Mouse (Mus musculus) layer of hippocampus, adult 2 months (tissue): ENCODE measurements around the gene Mapk10. TPM values are rescaled to one million over a fixed set of nuclear protein-coding genes. Genes with fewer than 3 reads are reported as not detected.
A peak's percentile ranks its signal among the peaks of the same experiment; 100 is the strongest.

ENCODE experiments used
- DNase-seq, 2 experiments: peaks; one replicate each; pipeline ENCODE4 v3.0.0; 2022; ENCODE audit warnings: low spot score in 2 of 2
- H3K27ac ChIP-seq: fragments of 200-600 bp; 2 replicates; pipeline ENCODE4 v1.8.1; 2022
- H3K4me3 ChIP-seq: fragments of 200-600 bp; 2 replicates; pipeline ENCODE4 v1.8.1; 2022; ENCODE audit warnings: mild to moderate bottlenecking
- CTCF ChIP-seq: fragments of 200-600 bp; conservative IDR thresholded peaks from 2 replicates; pipeline ENCODE4 v1.8.1; 2022; ENCODE audit warnings: antibody characterized with exemption, mild to moderate bottlenecking, moderate library complexity
- total RNA-seq, 2 experiments: library from RNA; stranded (reverse); gene quantifications; 2 replicates each; pipeline ENCODE4 v1.2.3; 2021

The Mapk10 gene
- total RNA-seq, 2 experiments from 2014 or later = 470 to 471 TPM

- no peak for TF ChIP-seq CTCF
- Histone ChIP-seq H3K27ac (peak overlapping the region; percentile 39; the same call in 1 of the 2 replicates), H3K4me3 (no peak overlapping the region)
- DNase-seq = no peak
Measured at GRCm38 (mm10) chr5:103193700-103194099, 17.4 kb downstream of the Mapk10 start.

- Histone ChIP-seq H3K27ac (peak overlapping the region; percentile 73), H3K4me3 (no peak overlapping the region)
- DNase-seq = no peak
- TF ChIP-seq CTCF = no peak
Measured at GRCm38 (mm10) chr5:103191577-103191976, 19.6 kb downstream of the Mapk10 start.

GRCm38 (mm10) chr5:103184256-103184655, 26.9 kb downstream of the Mapk10 start:
- H3K4me3 ChIP-seq = no peak overlapping the region
- no peak for TF ChIP-seq CTCF
- DNase-seq = no peak
- H3K27ac ChIP-seq = 0 out of 2 replicates have a peak overlapping the region, but pooled peaks have one; percentile 7

DNA sequence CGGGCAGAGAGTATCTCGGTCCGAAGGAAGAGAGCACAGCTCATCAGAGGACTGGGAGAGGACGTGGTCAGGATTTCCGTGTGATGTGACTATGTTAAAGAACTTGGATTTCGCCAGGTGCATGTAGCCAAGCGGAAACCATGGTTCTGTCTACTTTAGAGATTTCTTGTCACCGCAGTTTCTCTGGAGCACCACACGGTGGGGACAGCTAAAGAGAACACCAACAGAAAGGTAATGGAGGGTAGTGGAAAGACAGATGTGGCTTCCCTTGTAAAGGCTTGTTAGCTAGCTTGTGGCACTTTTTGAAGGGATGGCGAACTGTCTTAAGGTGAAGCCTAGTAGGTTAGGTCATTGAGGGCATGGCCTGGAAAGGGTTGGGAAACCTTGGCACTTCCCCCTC, 29.5 kb downstream of the Mapk10 start:
- Histone ChIP-seq H3K27ac (no peak overlapping the region), H3K4me3 (no peak overlapping the region)
- no peak for DNase-seq
- no peak for TF ChIP-seq CTCF

- TF ChIP-seq CTCF = no peak
- DNase-seq = peak in 1 of 2 experiments; percentile 66
- H3K27ac ChIP-seq = peak overlapping the region; percentile 83
- no peak overlapping the region; the same call in 1 of the 2 replicates for H3K4me3 ChIP-seq
Measured at GRCm38 (mm10) chr5:103177010-103177409, 34.1 kb downstream of the Mapk10 start.

DNA sequence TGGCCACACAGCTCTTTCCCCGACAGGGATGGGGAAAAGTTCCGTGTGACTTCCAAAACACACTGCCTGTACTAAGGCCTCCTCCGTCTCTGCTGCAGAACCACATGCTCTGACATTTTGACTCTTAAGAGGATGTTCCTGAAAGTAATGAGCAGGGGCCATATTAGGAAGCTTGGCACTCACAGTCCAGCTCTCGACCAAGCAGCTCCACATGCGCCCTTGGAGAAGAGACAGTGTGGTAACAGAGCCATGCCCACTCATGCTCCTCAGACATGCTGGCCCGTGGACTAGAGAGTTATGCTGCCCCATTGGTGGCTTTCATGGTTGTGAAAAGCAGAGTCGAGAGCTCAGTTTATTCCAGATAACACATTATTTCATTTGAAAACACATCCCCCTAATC, 35.1 kb downstream of the Mapk10 start:
- Histone ChIP-seq H3K4me3 (no peak overlapping the region), H3K27ac (peak overlapping the region; percentile 83)
- DNase-seq = no peak
- no peak for TF ChIP-seq CTCF

DNA sequence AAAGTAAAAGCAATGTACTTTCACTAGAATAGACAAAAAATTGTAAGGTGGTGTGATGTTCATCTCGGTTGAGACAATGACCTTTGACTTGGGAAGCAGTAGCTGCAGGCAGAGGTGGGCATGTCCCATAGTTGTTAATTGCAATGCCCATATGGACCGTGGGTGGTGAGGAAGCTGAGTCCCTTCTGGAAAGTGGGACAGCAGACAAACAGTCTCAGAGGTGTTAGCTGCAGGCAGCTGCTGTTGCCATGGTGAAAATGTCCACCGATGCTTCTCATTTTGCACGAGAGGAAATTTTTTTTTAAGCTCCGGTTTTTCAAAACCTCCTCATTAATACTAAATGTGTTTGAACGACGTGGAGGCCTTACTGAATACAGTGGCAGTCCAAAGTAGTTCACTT, 36.5 kb downstream of the Mapk10 start:
- peak; percentile 61 to 73 for DNase-seq
- H3K27ac ChIP-seq = peak overlapping the region; percentile 83
- no peak for TF ChIP-seq CTCF

GRCm38 (mm10) chr5:103171207-103171606, 39.9 kb downstream of the Mapk10 start:
- H3K27ac ChIP-seq = no peak overlapping the region
- no peak overlapping the region for H3K4me3 ChIP-seq
- DNase-seq = peak in 1 of 2 experiments; percentile 6
- no peak for TF ChIP-seq CTCF

More for the DNA sequence above, 36.5 kb downstream of the Mapk10 start:
- no peak overlapping the region for H3K4me3 ChIP-seq

DNA sequence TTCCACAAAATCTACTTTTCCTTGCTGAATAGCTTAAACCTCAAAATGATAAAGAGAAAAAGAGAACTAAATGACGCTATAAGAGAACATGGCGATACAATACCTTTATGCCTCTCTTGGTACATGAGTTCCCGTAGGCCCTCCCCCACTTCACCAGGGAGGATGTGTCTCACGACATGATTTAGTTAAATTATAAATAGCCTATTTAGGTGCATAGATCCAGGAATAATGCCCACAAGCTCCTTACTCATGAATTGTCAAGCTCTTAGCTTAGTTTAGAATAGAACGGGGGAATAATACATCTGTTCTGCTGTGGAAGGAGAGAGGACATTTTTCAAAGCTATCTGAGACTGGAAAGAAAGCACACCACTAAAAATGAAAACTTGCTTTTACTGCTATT, 43.8 kb downstream of the Mapk10 start:
- peak overlapping the region; percentile 33; the same call in 1 of the 2 replicates for H3K27ac ChIP-seq

DNA sequence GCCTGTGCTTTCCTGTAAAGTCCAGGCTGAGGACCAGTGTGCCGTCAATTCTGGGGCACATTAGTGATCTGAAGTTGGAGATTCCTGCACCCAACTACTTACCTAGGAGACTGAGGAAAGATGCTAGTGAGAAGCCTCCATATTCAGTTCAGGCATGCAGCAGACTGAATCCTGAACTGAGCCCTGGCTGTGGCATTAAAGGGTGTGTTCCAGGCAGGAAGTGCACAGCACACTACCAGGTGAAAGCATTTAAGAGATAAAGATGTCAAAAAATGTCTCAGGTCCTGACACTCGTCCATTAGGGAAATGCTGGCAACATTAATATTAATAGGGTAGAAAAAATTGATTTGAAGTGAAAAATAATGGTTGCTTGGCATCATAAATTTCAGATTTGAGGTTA, 44.4 kb downstream of the Mapk10 start:
- no peak for DNase-seq
- H3K4me3 ChIP-seq = no peak overlapping the region
- peak overlapping the region; percentile 33; the same call in 1 of the 2 replicates for H3K27ac ChIP-seq
- TF ChIP-seq CTCF = no peak

More for the DNA sequence above, 43.8 kb downstream of the Mapk10 start:
- TF ChIP-seq CTCF = no peak
- no peak for DNase-seq
- H3K4me3 ChIP-seq = no peak overlapping the region

- no peak for DNase-seq
- TF ChIP-seq CTCF = peak; percentile 36
Measured at GRCm38 (mm10) chr5:103164022-103164421, 47.1 kb downstream of the Mapk10 start.

DNA sequence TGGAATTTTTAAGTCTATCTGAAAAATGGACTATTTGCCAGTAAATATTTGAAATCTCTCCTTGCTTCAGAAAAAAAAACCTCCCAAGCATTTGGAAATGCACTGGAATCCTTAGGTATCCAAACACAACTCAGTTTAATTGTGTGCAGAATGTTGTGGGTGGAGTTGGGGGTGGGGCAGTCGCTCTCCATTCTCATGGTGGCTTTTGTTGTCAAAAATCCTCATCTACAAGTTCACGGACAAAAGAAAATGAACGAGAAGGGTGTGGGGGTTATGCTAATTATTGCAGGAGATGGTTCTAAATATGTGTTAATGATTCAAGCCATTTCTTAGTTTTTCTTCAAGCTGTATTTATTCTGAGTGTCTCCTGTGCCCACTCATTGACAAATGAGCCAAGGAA, 49.6 kb downstream of the Mapk10 start:
- Histone ChIP-seq H3K4me3 (peak overlapping the region; percentile 11; the same call in 1 of the 2 replicates), H3K27ac (peak overlapping the region; percentile 90)
- no peak for DNase-seq
- no peak for TF ChIP-seq CTCF

More at GRCm38 (mm10) chr5:103164022-103164421, 47.1 kb downstream of the Mapk10 start:
- Histone ChIP-seq H3K4me3 (no peak overlapping the region), H3K27ac (no peak overlapping the region)

DNA sequence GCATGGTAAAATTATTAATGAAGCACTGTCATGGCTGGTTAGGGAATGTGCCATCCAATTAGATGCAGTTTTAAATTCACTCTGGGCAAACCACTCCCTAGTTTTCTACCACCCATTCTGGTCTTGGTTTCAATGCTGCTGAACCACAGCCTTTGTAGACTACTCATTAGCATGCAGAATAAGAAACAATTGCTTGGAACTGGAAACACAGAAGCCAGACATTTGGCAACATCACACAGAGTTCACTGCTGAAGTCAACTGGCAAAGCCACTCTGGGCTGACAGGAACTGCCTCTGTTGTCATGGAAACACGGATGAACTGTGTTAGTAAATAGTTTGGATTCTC, 50.0 kb downstream of the Mapk10 start:
- H3K27ac ChIP-seq = peak overlapping the region; percentile 90
- TF ChIP-seq CTCF = no peak
- peak; percentile 45 to 79 for DNase-seq
- H3K4me3 ChIP-seq = peak overlapping the region; percentile 11; the same call in 1 of the 2 replicates
